Mouse (Mus musculus) olfactory bulb, adult 2 months (tissue): Measurements from ENCODE around the gene Gm5565.

Experiments
- CTCF ChIP-seq: fragments of 200-500 bp; IDR thresholded peaks from 2 replicates; pipeline ENCODE4 v1.5.1; 2012; ENCODE audit warnings: low read depth, mild to moderate bottlenecking, low read length, moderate library complexity; ENCODE audit not compliant: insufficient read depth
- POLR2A ChIP-seq: fragments of 200-500 bp; IDR thresholded peaks from 2 replicates; pipeline ENCODE4 v1.6.1; 2012; ENCODE audit warnings: mild to moderate bottlenecking, low read depth, low read length, moderate library complexity; ENCODE audit not compliant: insufficient read depth

GRCm38 (mm10) chr5:146200580-146200979 lies 40.2 kb upstream of the Gm5565 start:
- TF ChIP-seq POLR2A (no peak), CTCF (no peak)
